Mouse (Mus musculus): Measurements from ENCODE around the gene Prodh2. TPM values are rescaled to one million over a fixed set of nuclear protein-coding genes. Genes with fewer than 3 reads are reported as not detected.
"Not testable (repeated sequence)": the region's sequence is repeated elsewhere in the genome, so short reads cannot be mapped to it uniquely, and the experiment has no call there.

The Prodh2 gene
- polyA plus RNA-seq, 1 experiment from 2014 or later, result not detected

DNA sequence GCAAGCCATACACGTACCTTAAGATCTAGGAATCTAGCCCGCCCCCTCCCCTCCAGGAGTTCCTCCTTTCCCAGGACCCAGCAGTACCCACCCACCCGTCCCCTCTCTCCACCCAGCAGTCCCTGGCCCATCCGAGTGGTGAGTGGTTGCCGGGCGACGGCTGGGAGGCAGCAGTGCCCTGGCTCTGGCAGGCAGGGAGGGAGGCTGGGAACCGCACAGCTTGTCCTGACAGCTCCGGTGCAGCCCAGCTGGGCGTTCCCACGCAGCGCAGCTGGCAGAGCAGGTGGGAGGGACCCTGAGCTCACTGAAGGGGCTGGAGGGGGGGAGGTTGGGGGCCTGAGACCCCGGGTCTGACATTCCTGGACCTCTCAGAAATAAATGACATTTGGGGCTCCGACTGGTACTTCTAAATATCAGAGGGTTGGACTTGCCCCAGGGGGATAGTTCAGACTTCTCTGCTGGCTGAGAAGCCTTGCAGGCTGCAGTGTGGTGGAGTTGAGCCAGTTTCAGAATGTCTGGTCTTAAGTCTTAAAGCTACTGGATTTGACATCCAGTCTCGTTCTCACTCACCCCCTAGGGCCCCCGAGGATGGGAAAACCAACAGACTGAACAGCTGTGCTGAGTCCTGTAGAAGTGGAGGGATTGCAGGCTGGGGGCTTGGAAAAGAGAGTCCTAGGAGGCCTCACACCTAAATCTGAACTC lies 35.6 kb upstream of the Prodh2 start, which contains the start of the genes Kirrel2 and Nphs1:
TSS of gene Kirrel2 (minus strand) at position 62 of the 702 bp plus-strand sequence.
TSS of gene Nphs1 (plus strand) at position 687 of the 702 bp plus-strand sequence.
- H3K27me3 ChIP-seq, result peaks cover 96% of the 10 kb centered on the region
- no peak within 1 kb of the TSS for H3K27ac ChIP-seq (replicated peaks)
- peak; percentile 59; the same call in 1 of the 2 replicates for ATAC-seq (ENCODE audit: insufficient number of reproducible peaks, low FRiP score, low TSS enrichment, low read depth)
- peak within 1 kb of the TSS; percentile 42 for H3K4me2 ChIP-seq (replicated peaks)
- no peaks in the 10 kb centered on the region for H3K36me3 ChIP-seq
- no peak within 1 kb of the TSS for H3K9ac ChIP-seq
- peak within 1 kb of the TSS; percentile 22 for H3K4me3 ChIP-seq (replicated peaks)
- no peaks in the 10 kb centered on the region for H3K9me3 ChIP-seq (replicated peaks)
- H3K4me1 ChIP-seq, result peaks cover 24% of the 10 kb centered on the region
- under 1% methylated on average over 16 of the region's 16 CpGs for WGBS

DNA sequence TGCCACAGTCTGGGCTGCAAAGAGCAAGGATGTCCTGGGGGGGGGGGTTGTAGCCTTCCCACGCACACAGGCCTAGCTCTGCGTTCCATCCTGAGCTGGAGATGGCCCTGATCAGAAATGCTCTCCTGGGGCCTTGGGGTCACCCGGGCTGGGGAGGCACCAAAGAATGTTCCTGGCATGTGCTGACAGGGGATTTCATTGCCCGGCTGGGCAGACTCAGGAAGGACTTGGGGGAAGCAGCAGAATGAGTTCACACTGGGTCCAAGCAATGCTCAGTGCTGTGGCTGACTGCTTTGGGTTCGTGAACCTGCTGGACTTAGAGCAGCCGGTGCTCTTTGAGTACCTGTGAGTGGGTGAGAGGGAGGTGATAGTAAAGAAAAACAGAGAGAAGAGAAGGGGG lies 33.9 kb upstream of the Prodh2 start:
- H3K9me3 ChIP-seq (replicated peaks), result no peaks in the 10 kb centered on the region
- no peak overlapping the region for H3K4me3 ChIP-seq (replicated peaks)
- H3K4me2 ChIP-seq (replicated peaks), result no peak overlapping the region
- H3K27ac ChIP-seq (replicated peaks), result no peak overlapping the region
- ATAC-seq (ENCODE audit: insufficient number of reproducible peaks, low FRiP score, low TSS enrichment, low read depth), result no peak
- peaks cover 91% of the 10 kb centered on the region for H3K27me3 ChIP-seq
- H3K4me1 ChIP-seq, result peaks cover 18% of the 10 kb centered on the region
- 24% methylated on average over 6 of the region's 6 CpGs for WGBS
- H3K36me3 ChIP-seq, result no peaks in the 10 kb centered on the region
- no peak overlapping the region for H3K9ac ChIP-seq

GRCm38 (mm10) chr7:30463568-30463967 lies 29.9 kb upstream of the Prodh2 start:
- Histone ChIP-seq H3K27me3 (peaks cover 92% of the 10 kb centered on the region), H3K27ac (replicated peaks) (no peak overlapping the region), H3K9ac (no peak overlapping the region), H3K36me3 (no peaks in the 10 kb centered on the region), H3K9me3 (replicated peaks) (no peaks in the 10 kb centered on the region), H3K4me2 (replicated peaks) (no peak overlapping the region), H3K4me1 (peaks cover 4% of the 10 kb centered on the region; the same call in 1 of the 2 replicates), H3K4me3 (replicated peaks) (no peak overlapping the region)
- WGBS, result 29% methylated on average over 7 of the region's 7 CpGs
- no peak for ATAC-seq (ENCODE audit: insufficient number of reproducible peaks, low FRiP score, low TSS enrichment, low read depth)

DNA sequence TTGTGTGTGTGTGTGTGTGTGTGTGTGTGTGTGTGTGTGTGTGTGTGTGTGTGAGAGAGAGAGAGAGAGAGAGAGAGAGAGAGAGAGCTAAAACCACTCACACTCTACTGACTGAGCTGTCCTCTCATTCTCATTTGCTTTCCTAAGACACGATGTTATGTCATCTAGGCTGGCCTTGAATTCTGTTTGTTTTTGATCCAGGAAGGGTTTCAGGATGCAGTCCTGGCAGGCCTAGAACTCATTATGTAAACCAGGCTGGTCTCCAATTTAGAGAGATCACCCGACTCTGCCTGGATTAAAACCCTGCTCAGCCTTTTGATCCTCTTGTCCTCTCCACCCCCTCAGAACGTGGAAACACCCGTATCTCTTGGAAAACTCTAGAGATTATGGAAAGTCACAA lies 29.4 kb upstream of the Prodh2 start:
- no peaks in the 10 kb centered on the region for H3K9me3 ChIP-seq (replicated peaks)
- no peak overlapping the region for H3K9ac ChIP-seq
- peaks cover 4% of the 10 kb centered on the region; the same call in 1 of the 2 replicates for H3K4me1 ChIP-seq
- no peak overlapping the region for H3K27ac ChIP-seq (replicated peaks)
- WGBS, result 15% methylated on average over 4 of the region's 4 CpGs
- H3K36me3 ChIP-seq, result no peaks in the 10 kb centered on the region
- no peak for ATAC-seq (ENCODE audit: insufficient number of reproducible peaks, low FRiP score, low TSS enrichment, low read depth)
- no peak overlapping the region for H3K4me3 ChIP-seq (replicated peaks)
- H3K4me2 ChIP-seq (replicated peaks), result no peak overlapping the region
- H3K27me3 ChIP-seq, result peaks cover 89% of the 10 kb centered on the region

DNA sequence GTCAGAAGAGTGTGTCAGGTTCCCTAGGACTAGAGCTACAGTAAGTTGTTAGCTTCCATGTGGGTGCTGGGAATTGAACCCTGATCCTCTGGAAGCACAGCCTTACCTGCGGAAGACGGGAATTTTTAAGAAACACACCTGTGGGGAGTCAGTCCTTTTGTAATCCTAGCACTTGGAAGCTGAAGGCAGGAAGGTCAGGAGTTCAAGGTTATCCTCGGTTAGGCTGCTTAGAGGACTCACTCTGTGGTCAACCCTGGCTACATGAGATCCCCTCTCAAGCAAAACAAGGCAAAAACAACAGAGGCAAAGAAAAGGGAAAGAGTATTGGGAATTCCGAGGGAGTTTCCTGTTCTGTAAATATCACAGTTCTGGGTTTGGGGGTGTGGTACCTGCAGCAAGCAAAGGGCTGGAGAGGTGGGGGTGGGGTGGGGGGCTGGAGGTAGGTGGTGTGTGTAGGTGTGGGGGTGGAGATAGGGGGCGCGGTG lies 28.6 kb upstream of the Prodh2 start:
- peaks cover 4% of the 10 kb centered on the region; the same call in 1 of the 2 replicates for H3K4me1 ChIP-seq
- no peak overlapping the region for H3K4me2 ChIP-seq (replicated peaks)
- H3K9ac ChIP-seq, result no peak overlapping the region
- 9% methylated on average over 6 of the region's 6 CpGs for WGBS
- no peak overlapping the region for H3K4me3 ChIP-seq (replicated peaks)
- ATAC-seq (ENCODE audit: insufficient number of reproducible peaks, low FRiP score, low TSS enrichment, low read depth), result no peak
- no peaks in the 10 kb centered on the region for H3K9me3 ChIP-seq (replicated peaks)
- H3K27me3 ChIP-seq, result peaks cover 82% of the 10 kb centered on the region
- no peaks in the 10 kb centered on the region for H3K36me3 ChIP-seq
- no peak overlapping the region for H3K27ac ChIP-seq (replicated peaks)

GRCm38 (mm10) chr7:30472411-30472810 lies 21.0 kb upstream of the Prodh2 start:
- Histone ChIP-seq H3K4me2 (replicated peaks) (no peak overlapping the region), H3K4me1 (0 out of 2 replicates have a peak, but pooled peaks cover 1% of the 10 kb centered on the region), H3K4me3 (replicated peaks) (no peak overlapping the region), H3K27me3 (peaks cover 13% of the 10 kb centered on the region), H3K27ac (replicated peaks) (no peak overlapping the region), H3K9ac (no peak overlapping the region), H3K36me3 (no peaks in the 10 kb centered on the region), H3K9me3 (replicated peaks) (no peaks in the 10 kb centered on the region)
- no peak for ATAC-seq (ENCODE audit: insufficient number of reproducible peaks, low FRiP score, low TSS enrichment, low read depth)
- 47% methylated on average over 5 of the region's 5 CpGs for WGBS

DNA sequence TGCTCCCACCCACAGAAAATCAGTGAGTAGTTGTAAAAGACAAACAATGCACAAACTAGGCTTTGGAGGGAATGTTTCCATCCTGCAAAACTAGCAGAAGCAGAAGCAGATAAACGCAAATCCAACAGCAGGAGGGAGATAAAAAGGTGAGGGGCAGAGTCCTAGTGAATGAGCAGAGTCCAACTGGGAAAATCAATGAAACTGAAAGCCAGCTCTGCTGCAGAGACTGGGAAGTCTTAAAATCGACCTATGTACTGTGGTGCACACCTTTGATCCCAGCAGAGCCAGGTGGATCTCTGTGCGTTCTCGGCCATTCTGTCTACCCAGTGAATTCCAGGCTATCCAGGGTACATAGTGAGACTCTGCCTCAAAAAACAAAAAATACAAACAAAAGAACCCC lies 18.4 kb upstream of the Prodh2 start:
- H3K9ac ChIP-seq, result no peak overlapping the region
- no peaks in the 10 kb centered on the region for H3K4me1 ChIP-seq
- H3K27ac ChIP-seq (replicated peaks), result no peak overlapping the region
- 66% methylated on average over 4 of the region's 4 CpGs for WGBS
- no peak overlapping the region for H3K4me2 ChIP-seq (replicated peaks)
- ATAC-seq (ENCODE audit: insufficient number of reproducible peaks, low FRiP score, low TSS enrichment, low read depth), result no peak
- H3K27me3 ChIP-seq, result peaks cover 6% of the 10 kb centered on the region; the same call in 1 of the 2 replicates
- no peaks in the 10 kb centered on the region for H3K9me3 ChIP-seq (replicated peaks)
- no peaks in the 10 kb centered on the region for H3K36me3 ChIP-seq
- no peak overlapping the region for H3K4me3 ChIP-seq (replicated peaks)

DNA sequence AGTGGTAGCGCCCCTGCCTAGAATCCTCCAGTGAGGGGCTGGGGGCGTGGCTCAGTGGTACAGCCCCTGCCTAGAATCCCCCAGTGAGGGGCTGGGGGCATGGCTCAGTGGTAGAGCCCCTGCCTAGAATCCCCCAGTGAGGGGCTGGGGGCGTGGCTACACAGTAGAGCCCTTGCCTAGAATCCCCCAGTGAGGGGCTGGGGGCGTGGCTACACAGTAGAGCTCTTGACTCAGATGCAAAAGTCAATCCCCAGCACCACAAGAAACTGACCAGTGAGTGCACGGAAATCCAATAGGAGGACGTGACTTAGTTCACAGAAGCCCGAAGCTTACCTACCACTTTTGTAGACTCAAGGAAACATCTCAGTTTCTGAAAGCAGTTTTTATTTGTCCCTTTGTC lies 17.3 kb upstream of the Prodh2 start:
- not testable (repeated sequence) for H3K4me2 ChIP-seq (replicated peaks); H3K36me3 ChIP-seq; H3K9ac ChIP-seq; H3K4me3 ChIP-seq (replicated peaks); H3K4me1 ChIP-seq; H3K27me3 ChIP-seq; ATAC-seq (ENCODE audit: insufficient number of reproducible peaks, low FRiP score, low TSS enrichment, low read depth); H3K27ac ChIP-seq (replicated peaks); H3K9me3 ChIP-seq (replicated peaks)
- WGBS, result 76% methylated on average over 6 of the region's 7 CpGs

GRCm38 (mm10) chr7:30477415-30478381 lies 15.7 kb upstream of the Prodh2 start:
- Histone ChIP-seq H3K9ac (no peak overlapping the region), H3K27ac (replicated peaks) (no peak overlapping the region), H3K27me3 (peaks cover 14% of the 10 kb centered on the region; the same call in 1 of the 2 replicates), H3K4me1 (no peaks in the 10 kb centered on the region), H3K4me2 (replicated peaks) (peak overlapping the region; percentile 43), H3K9me3 (replicated peaks) (no peaks in the 10 kb centered on the region), H3K4me3 (replicated peaks) (peak overlapping the region; percentile 6), H3K36me3 (no peaks in the 10 kb centered on the region)
- WGBS, result 7% methylated on average over 25 of the region's 32 CpGs
- no peak for ATAC-seq (ENCODE audit: insufficient number of reproducible peaks, low FRiP score, low TSS enrichment, low read depth)

- no peak for ATAC-seq (ENCODE audit: insufficient number of reproducible peaks, low FRiP score, low TSS enrichment, low read depth)
- Histone ChIP-seq H3K36me3 (no peaks in the 10 kb centered on the region), H3K27me3 (peaks cover 11% of the 10 kb centered on the region; the same call in 1 of the 2 replicates), H3K4me1 (no peaks in the 10 kb centered on the region), H3K27ac (replicated peaks) (no peak overlapping the region), H3K4me2 (replicated peaks) (no peak overlapping the region), H3K9me3 (replicated peaks) (no peaks in the 10 kb centered on the region), H3K4me3 (replicated peaks) (no peak overlapping the region), H3K9ac (no peak overlapping the region)
- 14% methylated on average over 8 of the region's 8 CpGs for WGBS
These were observed 9.2 kb upstream of the Prodh2 start for GRCm38 (mm10) chr7:30484250-30484649.
